In genomic region chr15:12503907-12504306, GRCm38 (mm10) we compare ENCODE assay signal across 19 mouse cellular contexts.
DNase-seq lines count a peak whose midpoint lies in the region; ATAC-seq lines count a peak whose summit lies in the region.
"Had no signal": no experiment of that assay in that cellular context is flagged by ENCODE, and none has a peak within 500 bp of the region (broad histone marks: within the 10 kb centered on the region; RNA-seq: fewer than 3 reads in every experiment).

No protein-coding gene starts in this region.

- no peak overlapping the region for H3K9ac ChIP-seq in intestine, embryonic 14.5 days (ENCODE audit: low read length)
- H3K9ac ChIP-seq: forebrain, embryonic 12.5 days; heart, embryonic 12.5 days; hindbrain, embryonic 15.5 days had no signal

- no peak overlapping the region for H3K4me2 ChIP-seq in intestine, embryonic 14.5 days (ENCODE audit: low read length)
- H3K4me2 ChIP-seq: forebrain, embryonic 12.5 days; heart, embryonic 12.5 days; hindbrain, embryonic 15.5 days had no signal

- H3K9me3 ChIP-seq in intestine, embryonic 14.5 days (ENCODE audit: control insufficient read depth, low read length): no peaks in the 10 kb centered on the region
- H3K9me3 ChIP-seq: forebrain, embryonic 12.5 days; heart, embryonic 12.5 days; hindbrain, embryonic 15.5 days had no signal

- H3K4me3 ChIP-seq in intestine, embryonic 14.5 days (ENCODE audit: low read depth, low read length): no peak overlapping the region
- H3K4me3 ChIP-seq: forebrain, embryonic 12.5 days; heart, embryonic 12.5 days; hindbrain, embryonic 15.5 days had no signal

- 79% methylated on average over 9 of the region's 9 CpGs for WGBS in intestine, embryonic 14.5 days

- no peak overlapping the region for H3K27ac ChIP-seq in intestine, embryonic 14.5 days (ENCODE audit: low read depth)
- H3K27ac ChIP-seq: forebrain, embryonic 12.5 days; hindbrain, embryonic 15.5 days had no signal

- peak; percentile 9 for DNase-seq in gastrocnemius, adult 18-20 months (ENCODE audit: low spot score)
- no peak for DNase-seq in gastrocnemius, adult 8-10 months (ENCODE audit: low spot score in 2 of 2)
- DNase-seq in ovary, postnatal 36 days (ENCODE audit: low spot score): peak; percentile 24
- DNase-seq in ovary, adult 18-20 months (ENCODE audit: low spot score): no peak
- DNase-seq in intestine, embryonic 14.5 days (ENCODE audit: low spot score): no peak
- peak; percentile 59 for DNase-seq in yolk sac, embryonic 10.5 days (ENCODE audit: low spot score)
- DNase-seq in spleen, postnatal 10 days (ENCODE audit: low spot score in 2 of 2): no peak
- no peak for DNase-seq in thymus, postnatal 0 days (ENCODE audit: low spot score)
- DNase-seq: B cell, adult 2 months; cerebellum, adult 18-20 months; cerebellum, postnatal 25 days; kidney, adult 18-20 months; kidney, postnatal 10 days; lung, postnatal 36 days; thymus, postnatal 25 days had no signal

- H3K36me3 ChIP-seq in intestine, embryonic 14.5 days (ENCODE audit: control insufficient read depth, insufficient read depth, low read length): no peaks in the 10 kb centered on the region
- H3K36me3 ChIP-seq: forebrain, embryonic 12.5 days; heart, embryonic 12.5 days; hindbrain, embryonic 15.5 days had no signal

- ATAC-seq in intestine, embryonic 14.5 days (replicated peaks; ENCODE audit: low FRiP score, low TSS enrichment, low read depth): peak; percentile 61; the same call in 1 of the 2 replicates
- ATAC-seq: Patski had no signal

- no peaks in the 10 kb centered on the region for H3K27me3 ChIP-seq in intestine, embryonic 14.5 days (replicated peaks; ENCODE audit: control insufficient read depth, insufficient read depth, low read length)
- H3K27me3 ChIP-seq: heart, embryonic 12.5 days; hindbrain, embryonic 15.5 days; Patski had no signal

- no peaks in the 10 kb centered on the region for H3K4me1 ChIP-seq in intestine, embryonic 14.5 days (replicated peaks; ENCODE audit: control insufficient read depth, insufficient read depth, low read length)

Comparison
In these comparisons a context has a peak if more than half of its experiments do, and no peak if none do; other contexts are left out.
1. DNase-seq: peak in gastrocnemius, adult 18-20 months (single experiment), ovary, postnatal 36 days (single experiment) and yolk sac, embryonic 10.5 days (single experiment); none in gastrocnemius, adult 8-10 months (0 of 2), ovary, adult 18-20 months (single experiment), intestine, embryonic 14.5 days (single experiment), spleen, postnatal 10 days (0 of 2) and thymus, postnatal 0 days (single experiment).